Mouse (Mus musculus): Measurements from ENCODE around the gene Camta1.

DNA sequence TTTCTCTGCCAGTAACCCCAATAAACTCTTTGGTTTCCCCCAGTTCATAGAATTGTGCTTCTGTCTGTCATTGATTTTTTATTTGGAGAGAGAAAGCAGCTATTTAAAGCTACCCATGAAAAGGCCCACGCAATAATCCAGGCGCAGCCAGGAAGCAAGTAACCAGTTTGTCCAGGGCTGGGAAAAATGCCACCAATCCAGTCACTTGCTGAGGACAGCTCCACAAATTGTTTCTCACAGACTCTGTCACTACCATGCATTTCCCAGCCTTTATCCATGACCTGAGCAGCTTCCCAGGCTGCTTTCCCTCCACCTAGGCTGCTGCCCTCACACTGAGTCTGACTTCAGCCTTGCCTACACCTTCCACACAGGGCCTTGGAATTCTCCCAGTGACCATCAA lies 413.3 kb downstream of the Camta1 start:
- TF ChIP-seq CTCF (IDR thresholded peaks at IDR 0.05; ENCODE audit: low read depth) (no peak), EP300 (optimal IDR thresholded peaks at IDR 0.05) (no peak)

All from stomach, postnatal 0 days (tissue).